Mouse (Mus musculus): ENCODE measurements around the gene Prpf6.

DNA sequence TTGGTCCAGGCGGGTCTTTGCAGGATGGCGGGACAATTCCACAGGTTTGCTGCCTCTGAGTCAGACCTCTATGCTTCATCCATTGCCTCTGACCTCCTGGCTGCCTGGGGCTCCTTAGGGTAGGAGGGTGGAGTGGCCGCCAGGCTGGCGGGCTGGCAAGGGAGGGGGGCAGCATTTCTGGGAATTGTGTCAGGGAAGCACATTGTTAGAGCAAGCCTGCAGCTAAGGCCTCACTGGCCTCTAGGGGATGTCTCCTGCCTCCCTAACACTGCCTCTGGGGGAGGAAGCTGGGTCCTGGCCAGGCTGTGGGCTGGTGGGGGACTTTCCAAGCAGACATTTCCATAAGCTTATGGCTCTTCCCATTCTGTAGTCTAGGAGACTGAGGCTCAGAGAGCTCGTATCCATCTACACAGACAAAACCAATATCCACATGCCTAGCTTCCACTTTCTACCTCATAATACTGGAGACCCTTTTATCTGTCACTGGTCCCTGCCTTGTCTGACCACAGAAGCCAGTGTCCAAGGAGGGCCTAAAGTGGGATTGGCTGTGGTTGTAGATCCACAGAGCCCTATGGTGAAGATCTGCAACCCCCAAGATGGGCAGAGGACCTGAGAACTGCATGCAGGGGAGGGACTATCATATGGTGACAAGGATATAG lies 85.6 kb downstream of the Prpf6 start:
- TF ChIP-seq CTCF (IDR thresholded peaks at IDR 0.05; ENCODE audit: control insufficient read depth, insufficient read depth, insufficient read length) (no peak), USF1 (IDR thresholded peaks at IDR 0.05; ENCODE audit: low read depth) (no peak), CEBPB (IDR thresholded peaks at IDR 0.05; ENCODE audit: low read depth) (no peak), MYOD1 (IDR thresholded peaks at IDR 0.05; ENCODE audit: control insufficient read depth, insufficient read length, low read depth) (no peak), MYOG (IDR thresholded peaks at IDR 0.05; ENCODE audit: control insufficient read depth, extremely low read depth, insufficient read length) (no peak), MAX (IDR thresholded peaks at IDR 0.05) (no peak), FOSL1 (IDR thresholded peaks at IDR 0.05; ENCODE audit: insufficient read depth, low read length, poor library complexity, severe bottlenecking) (no peak)
